Mouse (Mus musculus): ENCODE data around the gene Eif4a3. TPM values are rescaled to one million over a fixed set of nuclear protein-coding genes. Genes with fewer than 3 reads are reported as not detected.
"Not testable (repeated sequence)": the region's sequence is repeated elsewhere in the genome, so short reads cannot be mapped to it uniquely, and the experiment has no call there.

Eif4a3 gene
- total RNA-seq, 2 experiments from 2014 or later = 115 to 127 TPM

GRCm38 (mm10) chr11:119252854-119253541 is 46.9 kb downstream of the Eif4a3 start:
- intact Hi-C loops (cut with DNase I) = no loop called here
- DNase-seq = peak; percentile 70

GRCm38 (mm10) chr11:119250998-119251397 is 48.9 kb downstream of the Eif4a3 start:
- intact Hi-C loops (cut with DNase I) = no loop called here
- DNase-seq = no peak

GRCm38 (mm10) chr11:119249011-119249410 is 50.9 kb downstream of the Eif4a3 start:
- peak; percentile 60 for DNase-seq
- intact Hi-C loops (cut with DNase I) = no loop called here

GRCm38 (mm10) chr11:119245543-119245942 is 54.3 kb downstream of the Eif4a3 start:
- intact Hi-C loops (cut with DNase I); DNase-seq: not testable (repeated sequence)

- intact Hi-C loops (cut with DNase I) = no loop called here
- no peak for DNase-seq
Measured at GRCm38 (mm10) chr11:119239480-119239879, 60.4 kb downstream of the Eif4a3 start.

Other genes with a start within 250 kb of the Eif4a3 start
- gene Cbx4, start 213.9 kb downstream of the Eif4a3 start, total RNA-seq (2021) = 10 to 100 TPM; 40.8 to 45.2 TPM
- gene Tbc1d16, start 71.6 kb downstream of the Eif4a3 start, total RNA-seq (2021) = 100 to 1,000 TPM; 217 to 222 TPM
- 1 to 10 TPM; 7.3 to 8.5 TPM for gene Ccdc40, start 71.5 kb downstream of the Eif4a3 start, total RNA-seq (2021)
- 100 to 1,000 TPM in 1 of 2 experiments, 10 to 100 TPM in 1; 86.9 to 104 TPM for gene Gaa, start 32.2 kb downstream of the Eif4a3 start, total RNA-seq (2021)
- gene Card14, start 7.7 kb upstream of the Eif4a3 start, total RNA-seq (2021) = under 1 TPM; 0.38 to 0.54 TPM
- gene Sgsh, start 55.4 kb upstream of the Eif4a3 start, total RNA-seq (2021) = 1 to 10 TPM; 4.2 to 5.1 TPM
- 1 to 10 TPM; 4.1 to 5.3 TPM for gene Slc26a11, start 55.5 kb upstream of the Eif4a3 start, total RNA-seq (2021)
- 1 to 10 TPM; 2.9 TPM for gene Rnf213, start 93.0 kb upstream of the Eif4a3 start, total RNA-seq (2021)
- 10 to 100 TPM; 28.8 to 29.1 TPM for gene Endov, start 191.3 kb upstream of the Eif4a3 start, total RNA-seq (2021)
- 10 to 100 TPM; 15.7 to 19.7 TPM for gene Nptx1, start 247.7 kb upstream of the Eif4a3 start, total RNA-seq (2021)

Data from left cerebral cortex, postnatal 4 days (tissue).